Mouse (Mus musculus): ENCODE data around the gene Fgf12.

Fgf12 gene

GRCm38 (mm10) chr16:28752638-28753118 lies at the start of gene Fgf12:
TSS of gene Fgf12 (minus strand) at chr16:28753068.
- in situ Hi-C loops (cut with MboI, MseI): no loop called here

GRCm38 (mm10) chr16:28793115-28793514 lies 40.2 kb upstream of the Fgf12 start:
- in situ Hi-C loops (cut with MboI, MseI): no loop called here

GRCm38 (mm10) chr16:28770276-28770675 lies 17.4 kb upstream of the Fgf12 start:
- in situ Hi-C loops (cut with MboI, MseI): no loop called here

GRCm38 (mm10) chr16:28761417-28761976 lies 8.6 kb upstream of the Fgf12 start:
- in situ Hi-C loops (cut with MboI, MseI): no loop called here

- in situ Hi-C loops (cut with MboI, MseI): no loop called here
Observed at GRCm38 (mm10) chr16:28753124-28753917, 453 bp upstream of the Fgf12 start.

- in situ Hi-C loops (cut with MboI, MseI): no loop called here
Observed at GRCm38 (mm10) chr16:28734461-28734860, 18.4 kb downstream of the Fgf12 start.

GRCm38 (mm10) chr16:28726792-28727191 lies 26.1 kb downstream of the Fgf12 start:
- in situ Hi-C loops (cut with MboI, MseI): no loop called here

GRCm38 (mm10) chr16:28706623-28707022 lies 46.2 kb downstream of the Fgf12 start:
- in situ Hi-C loops (cut with MboI, MseI): no loop called here

- in situ Hi-C loops (cut with MboI, MseI): no loop called here
Observed at GRCm38 (mm10) chr16:28700346-28700745, 52.5 kb downstream of the Fgf12 start.

- in situ Hi-C loops (cut with MboI, MseI): no loop called here
Observed at GRCm38 (mm10) chr16:28696851-28697250, 56.0 kb downstream of the Fgf12 start.

- in situ Hi-C loops (cut with MboI, MseI): no loop called here
Observed at GRCm38 (mm10) chr16:28694113-28694899, 58.6 kb downstream of the Fgf12 start.

GRCm38 (mm10) chr16:28688861-28689385 lies 63.9 kb downstream of the Fgf12 start:
- in situ Hi-C loops (cut with MboI, MseI): no loop called here

GRCm38 (mm10) chr16:28681625-28682024 lies 71.2 kb downstream of the Fgf12 start:
- in situ Hi-C loops (cut with MboI, MseI): no loop called here

- in situ Hi-C loops (cut with MboI, MseI): no loop called here
Observed at GRCm38 (mm10) chr16:28668815-28669347, 84.0 kb downstream of the Fgf12 start.

- in situ Hi-C loops (cut with MboI, MseI): no loop called here
Observed at GRCm38 (mm10) chr16:28652640-28653039, 100.2 kb downstream of the Fgf12 start.

- in situ Hi-C loops (cut with MboI, MseI): no loop called here
Observed at GRCm38 (mm10) chr16:28650589-28650988, 102.3 kb downstream of the Fgf12 start.

- in situ Hi-C loops (cut with MboI, MseI): no loop called here
Observed at GRCm38 (mm10) chr16:28645030-28645429, 107.8 kb downstream of the Fgf12 start.

GRCm38 (mm10) chr16:28631721-28632120 lies 121.1 kb downstream of the Fgf12 start:
- in situ Hi-C loops (cut with MboI, MseI): no loop called here

GRCm38 (mm10) chr16:28630771-28631484 lies 121.9 kb downstream of the Fgf12 start:
- in situ Hi-C loops (cut with MboI, MseI): no loop called here

- in situ Hi-C loops (cut with MboI, MseI): no loop called here
Observed at GRCm38 (mm10) chr16:28626259-28626658, 126.6 kb downstream of the Fgf12 start.

GRCm38 (mm10) chr16:28625689-28626088 lies 127.2 kb downstream of the Fgf12 start:
- in situ Hi-C loops (cut with MboI, MseI): no loop called here

Measured in T-helper 1 cell (primary cell).